8 mouse cellular contexts compared by ENCODE assay signal in genomic region chr5:33723641-33724465, GRCm38 (mm10). TPM values are rescaled to one million over a fixed set of nuclear protein-coding genes. Genes with fewer than 3 reads are reported as not detected.
DNase-seq lines count a peak whose midpoint lies in the region; ATAC-seq and TF ChIP-seq lines count a peak whose summit lies in the region.

No protein-coding gene starts in this region.

- 9% methylated on average over 36 of the region's 36 CpGs for WGBS in lung, embryonic 14.5 days
- under 1% methylated on average over 36 of the region's 36 CpGs for WGBS in limb, embryonic 10.5 days
- 14% methylated on average over 36 of the region's 36 CpGs for WGBS in small intestine, adult 2 months

- intact Hi-C loops in left cerebral cortex, postnatal 14 days (cut with DNase I), result no loop called here

- H3K27me3 ChIP-seq in lung, embryonic 14.5 days (ENCODE audit: insufficient read depth, low read length), result peaks cover 17% of the 10 kb centered on the region; the same call in 1 of the 2 replicates
- peaks cover 95% of the 10 kb centered on the region for H3K27me3 ChIP-seq in limb, embryonic 10.5 days (ENCODE audit: low read depth, poor library complexity, severe bottlenecking)
- 0 out of 2 replicates have a peak, but pooled peaks cover 3% of the 10 kb centered on the region for H3K27me3 ChIP-seq in small intestine, adult 2 months (ENCODE audit: control insufficient read depth, insufficient read depth, low read length)

- peak overlapping the region; percentile 81 for H3K9ac ChIP-seq in lung, embryonic 14.5 days

- H3K4me2 ChIP-seq in lung, embryonic 14.5 days, result peak overlapping the region; percentile 96

- H3K36me3 ChIP-seq in lung, embryonic 14.5 days (ENCODE audit: insufficient read depth), result peaks cover 25% of the 10 kb centered on the region
- no peaks in the 10 kb centered on the region; the same call in 1 of the 2 replicates for H3K36me3 ChIP-seq in limb, embryonic 10.5 days
- H3K36me3 ChIP-seq in small intestine, adult 2 months (ENCODE audit: control insufficient read depth, insufficient read depth, low read length), result no peaks in the 10 kb centered on the region

- peaks cover 31% of the 10 kb centered on the region for H3K4me1 ChIP-seq in lung, embryonic 14.5 days (ENCODE audit: insufficient read depth)
- H3K4me1 ChIP-seq in limb, embryonic 10.5 days, result peaks cover 45% of the 10 kb centered on the region
- peaks cover 26% of the 10 kb centered on the region for H3K4me1 ChIP-seq in small intestine, adult 2 months (ENCODE audit: control insufficient read depth, insufficient read depth, insufficient read length, low read length)

- TF ChIP-seq POLR2A in small intestine, adult 2 months (IDR thresholded peaks at IDR 0.05; ENCODE audit: low read depth, low read length), result no peak

- no peaks in the 10 kb centered on the region for H3K9me3 ChIP-seq in lung, embryonic 14.5 days (ENCODE audit: low read depth, low read length)
- H3K9me3 ChIP-seq in limb, embryonic 10.5 days (replicated peaks), result no peaks in the 10 kb centered on the region

- H3K4me3 ChIP-seq in lung, embryonic 14.5 days (ENCODE audit: low read depth, low read length), result peak overlapping the region; percentile 90
- peak overlapping the region; percentile 80 for H3K4me3 ChIP-seq in limb, embryonic 10.5 days
- H3K4me3 ChIP-seq in small intestine, adult 2 months (ENCODE audit: low read depth, low read length), result peak overlapping the region; percentile 64

- TF ChIP-seq CTCF in lung, embryonic 14.5 days (IDR thresholded peaks at IDR 0.05; ENCODE audit: low read depth), result no peak
- TF ChIP-seq CTCF in small intestine, adult 2 months (IDR thresholded peaks at IDR 0.05; ENCODE audit: extremely low read depth, insufficient read length, insufficient replicate concordance, low read depth, low read length), result no peak

- ATAC-seq in lung, embryonic 14.5 days (ENCODE audit: insufficient read depth), result no peak

- DNase-seq in lung, embryonic 14.5 days, result no peak
- DNase-seq in lung, postnatal 25 days (ENCODE audit: low spot score), result no peak
- peak; percentile 40 for DNase-seq in forelimb bud, embryonic 11.5 days (ENCODE audit: low read depth, low spot score)
- peak; percentile 66 for DNase-seq in limb, embryonic 10.5 days (ENCODE audit: low spot score)
- DNase-seq in cerebellum, adult 18-20 months, result no peak
- no peak for DNase-seq in spleen, postnatal 10 days (ENCODE audit: low spot score in 2 of 2)
- no peak for DNase-seq in left cerebral cortex, postnatal 14 days (ENCODE audit: low spot score in 2 of 2)

- no peak overlapping the region for H3K27ac ChIP-seq in lung, embryonic 14.5 days (ENCODE audit: low read depth)
- peak overlapping the region; percentile 81 for H3K27ac ChIP-seq in limb, embryonic 10.5 days
- H3K27ac ChIP-seq in small intestine, adult 2 months (ENCODE audit: insufficient read depth, low read depth, low read length), result peak overlapping the region; percentile 62

RNA-seq across cellular contexts. Expression of gene Fgfr3, which starts 2.4 kb away (rescaled TPM):
- 51.0 and 52.5 TPM in 2 replicates for polyA plus RNA-seq in lung, embryonic 14.5 days (2014; fragmentation: Nextera tagmentation; extraction: Ambion mirVana)
- polyA plus RNA-seq in limb, embryonic 10.5 days (2016; fragmentation: Nextera tagmentation; extraction: Ambion mirVana), result 4.9 and 10.5 TPM in 2 replicates
- polyA plus RNA-seq in small intestine, adult 2 months (2012; rRNA removed), result 18.7 and 35.2 TPM in 2 replicates
- 100 to 1,000 TPM; 109 to 111 TPM for total RNA-seq in left cerebral cortex, postnatal 14 days (2021)

RNA-seq across cellular contexts. Expression of gene Letm1, which starts 58.8 kb away (rescaled TPM):
- polyA plus RNA-seq in lung, embryonic 14.5 days (2014; fragmentation: Nextera tagmentation; extraction: Ambion mirVana), result 50.2 and 53.7 TPM in 2 replicates
- 65.0 and 66.8 TPM in 2 replicates for polyA plus RNA-seq in limb, embryonic 10.5 days (2016; fragmentation: Nextera tagmentation; extraction: Ambion mirVana)
- 64.4 and 127 TPM in 2 replicates for polyA plus RNA-seq in small intestine, adult 2 months (2012; rRNA removed)
- total RNA-seq in left cerebral cortex, postnatal 14 days (2021), result 100 to 1,000 TPM; 104 to 111 TPM

Comparison
In these comparisons a context has a peak if more than half of its experiments do, and no peak if none do; other contexts are left out.
1. DNase-seq: peak in forelimb bud, embryonic 11.5 days (single experiment) and limb, embryonic 10.5 days (single experiment); none in lung, embryonic 14.5 days (single experiment), lung, postnatal 25 days (single experiment), cerebellum, adult 18-20 months (0 of 2), spleen, postnatal 10 days (0 of 2) and left cerebral cortex, postnatal 14 days (0 of 2).
2. Peak in every context shown above with its lines, with median percentiles within 50 percentile points of each other: H3K4me3 ChIP-seq.